Mouse (Mus musculus): ENCODE results near the gene Myo5a.

Gene Myo5a

DNA sequence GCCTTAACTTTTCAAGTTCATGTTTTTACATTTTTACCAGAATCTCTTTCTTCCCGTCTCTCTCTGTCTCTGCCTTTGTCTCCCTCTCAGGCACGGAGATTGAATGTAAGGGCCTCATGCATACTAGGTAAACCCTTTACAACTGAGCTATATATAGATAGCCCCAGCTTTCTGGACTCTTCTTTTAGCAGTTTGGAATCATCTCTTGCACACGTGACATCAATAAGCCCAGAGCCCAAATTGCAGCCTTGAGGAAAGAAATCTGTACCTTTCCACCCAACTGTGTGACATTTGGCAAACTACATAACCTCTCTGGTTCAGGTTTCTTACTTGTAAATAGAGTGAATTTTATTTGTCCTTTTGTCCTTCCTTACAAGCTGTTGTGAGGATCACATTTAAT lies 1.5 kb downstream of the Myo5a start:
- no peak for DNase-seq

DNA sequence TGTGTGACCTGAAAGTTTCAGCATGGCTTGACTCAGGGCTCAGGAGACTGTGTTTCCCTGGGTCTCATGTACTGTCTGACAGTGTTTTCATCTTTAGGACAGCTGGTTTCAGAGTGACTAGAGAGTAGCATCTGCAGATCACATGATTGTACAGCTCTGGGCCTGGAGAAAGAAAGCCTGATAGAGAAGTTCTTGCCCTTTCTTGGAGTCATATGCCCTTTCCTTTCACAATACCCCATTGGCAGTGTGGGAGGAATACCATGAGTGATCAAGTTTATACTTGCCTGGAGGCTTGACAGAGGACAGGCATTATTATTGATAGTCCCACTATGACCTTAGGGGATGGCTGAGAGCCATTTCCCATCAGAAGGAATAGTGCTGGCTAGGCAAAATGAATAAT lies 6.4 kb downstream of the Myo5a start:
- DNase-seq: no peak

DNA sequence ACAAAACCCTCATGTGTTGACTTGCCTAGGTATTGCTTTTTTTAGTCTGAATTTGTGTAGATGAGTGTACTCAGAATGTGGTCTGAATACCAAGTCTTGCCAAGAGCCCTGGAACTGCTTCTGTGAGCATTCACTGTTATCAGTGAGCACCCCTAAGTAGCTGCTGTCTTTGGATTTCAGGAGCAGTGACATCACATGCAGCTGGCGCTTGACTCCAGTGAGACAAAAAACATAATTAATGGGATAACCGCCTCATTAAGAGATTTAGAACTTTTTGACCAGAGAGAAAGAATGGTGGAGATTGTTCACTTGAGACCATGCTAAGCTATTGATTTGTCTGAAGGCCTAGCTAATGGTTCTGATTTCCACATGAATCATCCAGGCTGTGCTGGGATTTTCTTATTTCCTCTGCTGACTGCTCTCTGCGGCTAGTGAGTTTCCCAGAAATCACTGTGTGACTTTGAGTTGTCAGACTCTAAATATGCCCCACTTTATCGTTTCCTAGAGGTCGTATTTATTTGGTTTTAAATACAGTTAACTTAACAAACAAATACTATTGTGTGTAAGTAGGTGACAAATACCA lies 14.5 kb downstream of the Myo5a start:
- DNase-seq: no peak

DNA sequence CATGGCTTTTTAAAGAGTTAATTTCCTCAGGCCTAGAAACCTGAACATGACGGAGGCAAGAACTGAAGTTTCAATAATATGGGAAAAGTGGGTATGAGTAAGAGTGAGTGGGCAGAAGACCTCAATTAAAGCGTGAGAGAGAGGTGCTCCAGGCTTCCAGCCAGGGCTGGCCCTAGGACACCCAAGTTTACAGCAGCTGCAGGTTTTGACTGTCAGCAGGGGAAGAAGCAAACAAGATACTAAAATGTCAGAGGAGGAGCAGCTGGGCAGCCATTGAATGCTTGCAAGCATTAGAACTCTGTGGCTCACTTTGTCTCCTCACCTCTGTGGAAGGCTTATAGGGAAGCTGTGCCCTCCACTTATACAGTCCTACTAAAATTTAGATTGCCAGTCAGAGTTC lies 17.0 kb downstream of the Myo5a start:
- no peak for DNase-seq

DNA sequence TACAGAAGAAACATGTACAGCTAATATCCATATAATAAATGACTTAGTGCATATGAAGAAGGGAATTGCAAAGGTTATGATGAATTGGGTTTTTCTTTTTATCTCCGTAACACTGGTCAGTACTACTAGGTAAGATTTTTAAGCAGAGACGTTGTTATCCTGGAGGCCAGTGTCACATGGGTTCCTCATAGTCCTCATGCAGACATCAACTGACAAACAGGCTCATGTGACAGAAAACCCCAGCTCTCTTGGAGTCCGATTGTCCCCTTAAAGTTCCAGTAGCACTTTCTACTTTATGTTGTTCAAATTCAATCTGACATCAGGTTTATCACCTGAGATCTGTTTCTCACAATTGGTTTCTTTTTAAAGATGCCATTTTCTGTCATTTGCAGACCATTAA lies 18.5 kb downstream of the Myo5a start:
- no peak for DNase-seq

DNA sequence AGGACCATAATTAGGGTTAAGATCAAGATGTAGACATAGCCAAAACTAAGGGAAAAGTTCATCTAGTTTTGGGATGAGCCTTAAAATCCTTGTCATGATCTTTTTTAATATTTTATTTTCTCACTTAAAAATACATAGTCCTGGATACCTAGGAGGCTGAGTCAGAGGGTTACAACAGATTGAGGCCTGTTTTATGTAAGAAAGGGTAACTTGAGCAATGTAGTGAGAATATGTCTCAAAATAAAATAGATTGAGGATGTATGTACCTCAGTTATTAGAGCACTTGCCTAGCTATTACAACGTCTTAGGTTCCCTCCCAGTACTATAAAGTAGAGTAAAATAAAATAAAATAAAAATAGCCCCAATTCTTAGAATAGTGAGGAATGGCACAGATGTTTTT lies 21.3 kb downstream of the Myo5a start:
- DNase-seq: no peak

DNA sequence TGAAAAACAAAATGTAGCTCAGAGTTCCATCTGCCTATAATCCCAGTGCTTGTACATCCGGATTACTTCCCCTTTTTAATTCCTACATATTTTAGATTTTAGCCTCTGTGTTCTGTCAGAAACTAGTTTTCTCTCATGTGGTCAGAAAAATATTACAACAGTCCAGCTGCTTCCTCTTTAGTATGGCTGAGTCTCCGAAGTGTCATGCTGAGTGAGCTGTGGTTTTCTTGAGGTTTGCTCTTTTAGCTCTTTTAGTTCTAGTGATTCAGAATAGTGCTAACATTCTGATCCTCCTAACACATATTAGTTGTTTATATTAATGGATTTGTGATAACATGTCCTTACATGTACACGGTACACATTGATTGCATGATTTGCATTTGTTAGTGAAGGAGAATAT lies 23.9 kb downstream of the Myo5a start:
- no peak for DNase-seq

DNA sequence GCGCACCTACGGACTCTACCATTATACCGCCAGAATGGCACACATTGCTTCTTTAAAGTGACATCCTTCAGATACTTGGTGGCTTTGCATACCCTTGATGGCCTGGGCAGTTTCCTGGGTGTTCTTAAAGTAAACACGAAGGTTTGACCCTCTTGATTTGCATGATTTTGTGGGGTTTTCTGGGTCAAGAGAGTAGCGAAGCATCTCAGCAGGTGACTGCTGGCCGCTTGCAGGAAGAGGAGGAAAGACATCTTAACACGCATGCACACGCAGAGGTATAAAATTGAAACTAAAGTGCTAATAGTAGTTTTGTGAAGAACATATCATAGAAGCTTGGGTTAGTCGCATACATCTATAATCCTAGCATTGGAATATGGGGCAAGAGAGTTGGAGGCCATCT lies 28.1 kb downstream of the Myo5a start:
- DNase-seq: no peak

DNA sequence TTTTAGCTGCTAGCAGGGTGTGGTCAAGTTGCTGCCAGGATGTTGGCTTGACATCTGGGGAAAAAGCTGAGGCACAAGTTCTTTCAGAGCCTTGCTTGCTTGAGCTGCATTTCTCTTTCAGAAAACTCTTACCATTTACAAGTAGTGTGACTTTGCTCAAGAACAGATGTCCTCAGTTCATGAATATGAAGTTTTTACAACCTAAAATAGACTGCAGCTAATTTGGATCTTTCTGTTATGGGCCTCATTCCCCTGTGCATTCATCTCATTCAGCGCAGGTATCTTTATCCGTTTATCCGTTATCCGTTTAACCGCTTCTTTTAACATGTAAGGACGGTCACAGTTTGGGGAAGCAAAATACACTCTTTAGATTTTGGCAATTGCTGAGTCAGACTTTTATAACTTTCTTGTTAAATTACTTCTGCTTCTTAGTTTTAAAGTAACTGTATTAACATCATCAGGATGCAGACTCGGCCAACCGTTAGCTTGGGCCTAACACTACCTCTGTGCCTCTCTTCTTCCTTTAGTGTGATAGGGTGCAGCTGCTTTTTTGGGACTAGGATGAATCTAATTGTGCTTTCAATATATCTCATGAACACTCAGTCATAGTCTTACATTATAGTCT lies 29.5 kb downstream of the Myo5a start:
- no peak for DNase-seq

DNA sequence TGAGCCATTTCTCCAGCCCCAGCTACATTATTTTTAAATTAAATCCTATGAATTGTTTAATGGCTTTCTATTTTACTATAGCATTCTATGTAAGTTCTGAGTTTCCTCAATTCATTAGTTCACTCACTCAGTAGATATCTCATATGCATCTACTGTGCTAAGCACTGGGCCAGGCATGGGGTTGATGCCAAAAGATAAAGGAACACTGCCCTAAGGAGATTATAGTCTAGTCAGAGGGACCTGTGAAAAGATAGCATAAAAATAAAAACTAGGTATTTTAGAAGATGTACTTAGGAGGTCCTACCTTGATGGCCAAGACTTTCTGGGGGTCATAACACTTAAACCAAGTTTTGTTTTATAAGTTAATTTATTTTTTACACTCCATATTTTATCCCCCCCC lies 31.3 kb downstream of the Myo5a start:
- DNase-seq: no peak

DNA sequence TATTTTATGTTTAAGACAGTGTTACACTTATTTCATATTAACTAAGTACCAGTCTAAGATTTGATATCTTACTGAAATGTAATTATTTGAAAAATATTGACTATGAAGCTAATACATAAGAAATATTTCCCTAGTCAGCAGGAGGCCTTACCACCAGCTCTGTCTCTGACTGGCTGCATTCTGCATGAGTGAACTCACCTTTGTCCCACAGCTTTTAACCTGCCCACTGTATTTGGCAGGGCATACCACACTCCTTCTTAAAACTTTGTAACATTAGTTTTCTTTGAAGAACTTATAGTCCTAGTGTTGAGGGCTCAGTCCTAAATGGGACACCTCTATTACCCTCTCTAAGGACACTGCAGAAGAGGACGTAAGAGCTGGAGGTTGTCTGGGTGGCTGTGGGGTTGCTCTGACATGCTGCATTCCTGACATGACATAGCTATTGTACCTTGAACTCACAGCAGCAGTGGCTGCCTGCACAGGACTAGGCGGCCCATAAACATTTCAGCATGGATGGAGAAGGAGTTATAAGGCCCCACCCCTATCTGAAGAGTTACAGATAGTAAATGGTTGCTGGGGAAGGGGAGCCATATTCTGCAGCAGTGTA lies 45.9 kb downstream of the Myo5a start:
- DNase-seq: peak; percentile 57

DNA sequence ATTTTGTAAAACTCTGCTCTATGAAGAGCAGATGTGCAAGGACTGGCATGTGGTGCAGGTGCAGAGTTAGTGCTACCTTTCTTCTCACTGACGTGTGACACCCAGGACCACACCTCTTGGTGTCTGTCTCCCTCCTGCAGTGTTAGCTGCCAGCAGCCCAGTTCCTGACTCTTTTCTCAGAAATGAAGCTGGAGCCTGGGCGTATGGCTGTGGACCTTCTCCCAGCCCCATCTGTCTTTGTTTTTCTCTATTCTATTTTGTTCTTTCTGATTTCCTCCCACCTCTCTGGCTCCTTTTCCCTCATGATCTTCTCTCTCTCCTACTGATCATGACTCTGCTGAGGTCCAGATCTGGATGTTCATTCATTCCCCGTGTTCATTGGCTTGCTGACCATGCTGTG lies 50.3 kb downstream of the Myo5a start:
- no peak for DNase-seq

DNA sequence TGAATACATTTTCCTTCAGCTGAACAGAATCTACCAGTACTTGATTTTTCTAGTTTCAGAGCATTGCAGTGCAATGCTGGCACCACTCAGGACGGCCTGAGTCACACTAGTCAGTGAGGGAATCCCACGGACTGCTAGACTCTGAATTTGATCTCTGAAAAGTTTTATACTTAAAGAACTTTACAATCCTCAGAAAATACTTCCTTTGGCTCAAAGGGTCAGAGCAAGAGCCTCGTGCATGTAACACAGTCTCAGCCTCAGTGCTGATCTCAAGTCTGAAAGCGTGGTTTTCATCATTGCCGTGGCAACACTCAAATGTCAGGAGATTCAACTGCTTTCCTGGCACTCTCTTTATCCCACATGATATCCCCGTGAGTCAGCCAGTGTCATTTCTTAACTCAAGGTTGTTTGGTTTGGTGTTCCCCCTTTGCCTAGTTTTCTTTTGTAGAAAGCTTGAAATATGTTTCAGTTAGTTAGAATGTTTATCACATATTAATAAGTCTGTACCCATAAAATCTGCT lies 53.4 kb downstream of the Myo5a start:
- DNase-seq: no peak

DNA sequence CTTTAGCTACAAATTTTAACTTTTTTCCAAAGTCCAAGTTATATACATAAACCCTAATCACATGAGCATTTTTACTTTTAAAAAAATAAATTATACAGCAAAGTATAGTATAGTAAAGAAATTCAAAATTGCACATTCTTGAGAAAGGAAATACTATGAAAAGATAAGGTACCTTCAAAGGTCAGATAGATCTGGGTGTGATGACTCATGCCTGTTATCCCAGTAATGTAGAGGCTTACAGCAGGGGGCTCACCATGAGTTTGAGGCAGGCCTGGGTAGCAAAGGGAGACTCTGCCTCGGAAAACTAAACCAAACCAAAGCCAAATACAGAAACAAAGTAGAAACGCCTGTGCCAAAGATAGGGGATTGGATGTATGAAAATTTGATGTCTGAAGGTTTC lies 59.7 kb downstream of the Myo5a start:
- DNase-seq: no peak

DNA sequence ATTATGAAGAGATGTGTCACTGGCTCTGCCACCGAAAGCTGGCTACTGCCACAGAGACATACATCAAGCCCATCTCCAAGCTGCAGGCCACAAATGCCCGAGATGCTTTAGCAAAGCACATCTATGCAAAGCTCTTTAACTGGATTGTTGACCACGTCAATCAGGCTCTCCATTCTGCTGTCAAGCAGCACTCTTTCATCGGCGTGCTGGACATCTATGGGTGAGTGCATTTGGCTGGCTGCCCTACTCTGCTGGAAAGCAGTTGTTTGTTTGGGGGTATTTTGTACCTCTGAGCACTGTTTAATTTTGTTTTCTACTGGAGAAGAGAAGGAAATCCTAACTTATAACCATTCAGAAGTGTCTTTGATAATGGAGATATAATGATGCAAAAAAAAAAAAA lies 76.1 kb downstream of the Myo5a start:
- no peak for DNase-seq

DNA sequence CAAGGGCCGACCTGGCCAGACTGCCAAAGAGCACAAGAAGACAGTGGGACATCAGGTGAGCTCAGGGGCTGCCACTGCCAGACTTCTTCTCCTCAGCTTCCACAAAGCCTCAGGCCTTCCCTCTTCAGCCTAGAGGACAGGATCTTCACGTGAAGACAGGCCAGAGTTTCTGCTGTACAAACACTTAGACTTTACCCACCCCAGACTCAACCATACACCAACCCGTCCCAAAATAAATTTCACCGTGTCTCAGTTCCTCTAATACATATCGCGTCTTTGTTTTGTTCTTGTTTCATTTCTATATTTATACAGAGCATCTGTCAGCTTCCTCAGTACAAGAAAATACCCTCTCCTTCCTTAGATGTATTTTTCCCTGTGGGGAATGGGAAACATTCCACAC lies 89.7 kb downstream of the Myo5a start:
- no peak for DNase-seq

DNA sequence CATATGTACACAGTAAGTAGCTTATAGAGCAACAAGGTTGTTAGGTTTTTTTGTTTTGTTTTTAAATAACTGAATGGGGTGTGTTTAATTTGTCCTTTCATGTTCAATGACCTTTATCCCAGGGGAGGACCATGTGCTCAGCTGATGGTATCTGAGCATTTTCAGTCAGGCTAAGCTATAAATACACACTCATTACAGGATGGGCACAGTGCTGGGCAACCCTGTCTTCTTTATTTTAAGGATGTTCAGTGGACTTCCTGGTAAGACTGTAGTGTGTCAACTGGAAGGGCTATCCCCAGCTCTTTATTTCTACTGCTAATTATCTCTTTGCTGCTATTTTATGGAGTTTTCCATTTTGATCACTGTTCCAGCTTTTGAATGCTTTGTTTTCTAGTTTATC lies 92.8 kb downstream of the Myo5a start:
- DNase-seq: no peak

DNA sequence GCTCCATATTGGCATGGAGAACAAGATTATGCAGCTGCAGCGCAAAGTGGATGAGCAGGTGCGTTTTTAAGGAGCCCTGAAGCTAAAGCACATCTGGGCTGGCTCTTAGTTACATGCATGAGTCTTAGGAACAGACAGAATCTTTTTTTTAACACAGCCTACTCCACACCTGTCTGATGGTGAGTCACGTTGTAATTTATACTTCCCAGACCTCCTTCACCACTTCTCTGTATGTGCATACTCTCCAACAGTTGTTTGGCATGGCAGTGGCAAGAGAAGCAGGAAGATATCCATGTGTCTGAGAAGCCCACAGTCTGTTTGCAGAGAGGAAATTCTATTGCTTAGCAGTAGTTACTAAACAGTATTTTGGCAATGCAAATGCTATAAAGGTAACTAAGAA lies 100.9 kb downstream of the Myo5a start:
- no peak for DNase-seq

DNA sequence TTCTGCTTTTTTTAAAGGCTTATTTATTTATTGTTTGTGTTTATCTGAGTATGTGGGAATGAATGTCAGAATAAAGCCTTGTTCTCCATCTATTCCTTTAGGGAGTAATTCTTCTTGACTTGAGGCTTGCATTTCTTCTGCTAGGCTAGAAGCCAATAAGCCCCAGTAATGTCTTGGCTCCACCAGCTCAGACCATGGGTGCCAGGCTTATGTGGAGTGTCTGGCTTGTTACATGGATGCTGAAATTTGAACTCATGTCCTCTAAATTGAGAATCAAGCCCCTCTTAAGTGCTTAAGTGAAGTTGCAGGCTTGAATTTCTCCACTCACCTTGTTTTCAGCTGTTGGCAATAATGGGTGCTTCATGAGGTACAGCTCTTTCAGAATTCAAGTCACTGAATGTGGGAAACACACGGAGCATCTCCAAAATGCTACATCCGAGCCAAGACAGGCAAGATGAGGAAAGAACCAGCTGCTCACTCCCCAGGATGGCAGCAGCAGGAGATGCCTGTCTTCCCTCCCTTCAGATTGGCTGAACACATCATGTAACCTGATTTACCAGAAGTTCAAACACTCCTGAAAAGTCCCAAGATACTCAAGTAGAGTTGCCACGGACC lies 116.9 kb downstream of the Myo5a start:
- DNase-seq: no peak

DNA sequence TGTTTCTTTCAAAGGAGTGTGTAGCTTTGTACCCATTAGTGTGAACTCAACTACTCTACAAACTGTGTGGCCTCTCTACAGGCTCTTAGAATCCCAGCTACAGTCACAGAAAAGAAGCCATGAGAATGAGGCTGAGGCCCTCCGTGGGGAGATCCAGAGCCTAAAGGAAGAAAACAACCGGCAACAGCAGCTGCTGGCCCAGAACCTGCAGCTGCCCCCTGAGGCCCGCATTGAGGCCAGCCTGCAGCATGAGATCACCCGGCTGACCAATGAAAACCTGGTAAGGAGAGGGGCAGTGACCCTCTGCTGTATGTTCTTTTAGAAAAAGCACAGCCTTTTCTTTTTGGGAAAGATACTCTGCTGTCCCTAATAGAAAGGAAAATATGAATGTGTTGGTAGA lies 123.0 kb downstream of the Myo5a start:
- DNase-seq: no peak

DNA sequence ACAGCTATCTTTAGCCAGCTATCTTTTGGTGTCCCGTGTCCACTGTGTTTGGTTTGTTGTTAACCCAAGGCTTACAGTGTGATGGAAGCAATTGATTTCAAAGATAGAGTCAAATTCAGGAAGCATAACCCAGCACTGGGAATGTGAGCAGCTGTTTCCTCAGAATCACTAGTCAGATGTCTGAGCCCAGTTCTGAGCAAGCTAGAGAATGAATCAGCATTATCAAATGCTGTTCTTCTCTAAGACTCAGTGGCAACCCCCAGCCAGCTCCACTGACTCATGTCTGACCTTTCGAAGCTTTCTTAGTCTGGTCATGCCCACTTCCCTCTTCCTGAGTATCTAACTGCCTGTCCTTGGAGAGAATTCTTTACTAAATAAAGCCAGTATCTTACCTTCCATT lies 125.5 kb downstream of the Myo5a start:
- DNase-seq: no peak

DNA sequence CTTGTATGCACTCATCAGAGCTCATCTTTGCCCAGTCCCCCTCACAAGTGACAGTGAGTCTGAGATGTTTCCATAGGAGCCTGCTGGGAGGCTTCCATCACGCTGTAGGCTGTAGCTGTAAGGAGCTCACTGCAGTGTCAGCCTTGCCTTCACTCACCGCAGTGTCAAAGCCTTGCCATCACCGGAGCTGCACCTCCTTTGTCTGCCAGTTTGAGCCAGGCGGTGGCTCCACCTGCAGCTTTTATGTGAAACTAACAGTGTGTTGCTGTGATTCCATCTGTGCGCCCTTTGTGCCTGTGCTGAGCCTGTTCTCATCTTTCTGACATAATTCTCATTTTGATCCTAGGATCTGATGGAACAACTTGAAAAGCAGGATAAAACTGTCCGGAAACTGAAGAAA lies 126.5 kb downstream of the Myo5a start:
- DNase-seq: peak; percentile 13

DNA sequence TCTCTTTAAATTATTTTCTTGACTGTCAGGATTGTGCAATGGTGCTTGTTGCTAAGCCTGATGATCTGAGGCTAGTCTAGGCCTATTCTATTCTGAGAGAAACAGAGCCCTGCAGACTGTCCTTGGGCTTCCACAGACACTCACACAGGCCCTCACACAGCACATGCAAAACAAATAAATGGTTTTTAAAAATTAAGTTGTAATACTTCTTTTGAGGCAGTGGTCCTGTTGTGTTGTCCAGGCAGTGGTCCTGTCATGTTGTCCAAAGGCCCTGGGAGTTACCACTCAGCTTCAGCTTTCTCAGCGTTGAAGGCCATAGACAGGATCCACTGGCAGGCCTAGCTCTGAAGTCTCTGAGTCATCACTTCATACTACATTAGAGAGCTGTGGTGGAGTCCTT lies 130.7 kb downstream of the Myo5a start:
- no peak for DNase-seq

DNA sequence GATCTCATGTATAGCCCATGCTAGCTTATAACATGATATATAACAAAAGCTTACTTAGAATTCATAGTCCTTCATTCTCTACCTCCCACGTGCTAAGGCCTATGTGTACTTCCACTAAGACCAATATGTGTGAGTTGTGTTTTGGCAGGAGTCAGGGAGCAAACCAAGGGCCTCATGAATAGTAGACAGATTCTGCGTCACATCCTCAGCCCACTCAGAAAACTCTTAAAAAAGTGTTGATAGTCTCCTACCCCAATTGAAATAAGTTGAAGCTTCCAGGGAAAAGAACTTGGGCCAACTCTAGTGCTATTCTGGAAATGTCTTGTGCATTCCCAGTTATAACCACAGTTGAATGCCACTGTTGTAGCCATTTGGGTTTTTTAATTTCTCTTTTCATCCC lies 131.2 kb downstream of the Myo5a start:
- no peak for DNase-seq

Measured in kidney, adult 18-20 months (tissue).